In genomic region chr5:35895926-35896325, GRCm38 (mm10) we compare ENCODE assay signal across 12 mouse cellular contexts. TPM values are rescaled to one million over a fixed set of nuclear protein-coding genes. Genes with fewer than 3 reads are reported as not detected.
DNase-seq lines count a peak whose midpoint lies in the region; ATAC-seq and TF ChIP-seq lines count a peak whose summit lies in the region.
"Had no signal": no experiment of that assay in that cellular context is flagged by ENCODE, and none has a peak within 500 bp of the region (broad histone marks: within the 10 kb centered on the region; RNA-seq: fewer than 3 reads in every experiment).

No protein-coding gene starts in this region.

- no peak overlapping the region for H3K27ac ChIP-seq in heart, embryonic 14.5 days (replicated peaks in 1 of 2; ENCODE audit: control insufficient read depth in 1 of 2, insufficient read depth in 1 of 2, low read depth in 2 of 2, low read length in 2 of 2)
- no peak overlapping the region for H3K27ac ChIP-seq in neural tube, embryonic 11.5 days (ENCODE audit: low read depth, low read length)
- no peak overlapping the region for H3K27ac ChIP-seq in hindbrain, postnatal 0 days

- H3K36me3 ChIP-seq in heart, embryonic 14.5 days (ENCODE audit: control insufficient read depth, insufficient read depth, low read length), result no peaks in the 10 kb centered on the region
- H3K36me3 ChIP-seq in neural tube, embryonic 11.5 days (ENCODE audit: control insufficient read depth, insufficient read depth, low read length), result no peaks in the 10 kb centered on the region
- H3K36me3 ChIP-seq in hindbrain, postnatal 0 days (ENCODE audit: insufficient read depth, low read length), result no peaks in the 10 kb centered on the region

- TF ChIP-seq CTCF in hindbrain, postnatal 0 days (IDR thresholded peaks at IDR 0.05; ENCODE audit: low read depth), result no peak

- WGBS in heart, embryonic 14.5 days, result 87% methylated on average over 4 of the region's 4 CpGs
- 88% methylated on average over 4 of the region's 4 CpGs for WGBS in neural tube, embryonic 11.5 days
- WGBS in hindbrain, postnatal 0 days, result 79% methylated on average over 4 of the region's 4 CpGs

- H3K27me3 ChIP-seq in heart, embryonic 14.5 days (ENCODE audit: control insufficient read depth, insufficient read depth, low read length), result no peaks in the 10 kb centered on the region
- H3K27me3 ChIP-seq in neural tube, embryonic 11.5 days (ENCODE audit: control insufficient read depth, insufficient read depth, low read length), result no peaks in the 10 kb centered on the region
- no peaks in the 10 kb centered on the region for H3K27me3 ChIP-seq in hindbrain, postnatal 0 days (ENCODE audit: insufficient read depth, low read length)

- peaks cover 34 to 50% of the 10 kb centered on the region in 2 experiments for H3K4me1 ChIP-seq in heart, embryonic 14.5 days (ENCODE audit: control insufficient read depth in 2 of 2, insufficient read depth in 2 of 2, low read length in 2 of 2)
- H3K4me1 ChIP-seq in neural tube, embryonic 11.5 days (ENCODE audit: control insufficient read depth, insufficient read depth, low read length), result peaks cover 26% of the 10 kb centered on the region
- H3K4me1 ChIP-seq in hindbrain, postnatal 0 days (ENCODE audit: insufficient read depth, low read length), result peaks cover 42% of the 10 kb centered on the region

- ATAC-seq in heart, embryonic 14.5 days (ENCODE audit: insufficient number of reproducible peaks, insufficient read depth, low FRiP score, low read depth), result no peak
- no peak for ATAC-seq in neural tube, embryonic 11.5 days (ENCODE audit: insufficient read depth, low FRiP score, low TSS enrichment)
- ATAC-seq in hindbrain, postnatal 0 days, result no peak
- no peak for ATAC-seq in granulocyte monocyte progenitor cell, adult 5-6 weeks (replicated peaks; ENCODE audit: poor library complexity, severe bottlenecking)

- H3K4me2 ChIP-seq in heart, embryonic 14.5 days (ENCODE audit: low read length), result peak overlapping the region; percentile 88; the same call in 1 of the 2 replicates
- H3K4me2 ChIP-seq in neural tube, embryonic 11.5 days (ENCODE audit: low read depth), result peak overlapping the region; percentile 87; the same call in 1 of the 2 replicates
- H3K4me2 ChIP-seq in hindbrain, postnatal 0 days (ENCODE audit: low read depth, low read length), result peak overlapping the region; percentile 82

- H3K9me3 ChIP-seq in heart, embryonic 14.5 days (ENCODE audit: control insufficient read depth, low read length), result no peaks in the 10 kb centered on the region
- no peaks in the 10 kb centered on the region for H3K9me3 ChIP-seq in neural tube, embryonic 11.5 days (ENCODE audit: control insufficient read depth, low read length)
- H3K9me3 ChIP-seq in hindbrain, postnatal 0 days (ENCODE audit: low read length), result no peaks in the 10 kb centered on the region

- no peak overlapping the region for H3K9ac ChIP-seq in heart, embryonic 14.5 days (ENCODE audit: low read length)
- H3K9ac ChIP-seq in neural tube, embryonic 11.5 days (ENCODE audit: low read length), result no peak overlapping the region
- no peak overlapping the region for H3K9ac ChIP-seq in hindbrain, postnatal 0 days (replicated peaks; ENCODE audit: low read length)

- H3K4me3 ChIP-seq in heart, embryonic 14.5 days (ENCODE audit: control insufficient read depth in 1 of 2, insufficient read depth in 1 of 2, low read depth in 1 of 2, low read length in 2 of 2), result no peak overlapping the region
- no peak overlapping the region for H3K4me3 ChIP-seq in neural tube, embryonic 11.5 days (ENCODE audit: low read depth, low read length)
- no peak overlapping the region for H3K4me3 ChIP-seq in hindbrain, postnatal 0 days (ENCODE audit: low read length)

- DNase-seq in heart, adult 9 months (ENCODE audit: low spot score in 2 of 2), result no peak
- DNase-seq in neural tube, embryonic 11.5 days (ENCODE audit: low spot score), result no peak
- no peak for DNase-seq in neural tube, embryonic 10.5 days (ENCODE audit: extremely low spot score, low spot score)
- DNase-seq in hindbrain, postnatal 0 days (ENCODE audit: low spot score), result no peak
- no peak for DNase-seq in thymus, postnatal 0 days (ENCODE audit: low spot score)
- DNase-seq: cerebellum, adult 9-11 months; gastrocnemius, postnatal 25 days; lung, postnatal 10 days; right cerebral cortex, postnatal 4 days; thymus, postnatal 25 days had no signal

RNA-seq across cellular contexts. Expression of gene Afap1, which starts 2.8 kb away (rescaled TPM):
- polyA plus RNA-seq in heart, embryonic 14.5 days (2014; fragmentation: Nextera tagmentation; extraction: Ambion mirVana), result 24.8 and 27.3 TPM in 2 replicates
- 57.8 and 61.8 TPM in 2 replicates for polyA plus RNA-seq in neural tube, embryonic 11.5 days (2014; fragmentation: Nextera tagmentation; extraction: Ambion mirVana)
- total RNA-seq in hindbrain, postnatal 0 days (2014; rRNA removed), result 59.7 and 89.4 TPM in 2 replicates
- polyA plus RNA-seq in hindbrain, postnatal 0 days (2015; fragmentation: Nextera tagmentation; extraction: Ambion mirVana), result 38.2 and 43.6 TPM in 2 replicates
- 23.7 and 36.0 TPM in 2 replicates for total RNA-seq in granulocyte monocyte progenitor cell, adult 5-6 weeks (2014; fragmentation: Nextera tagmentation)
- 17.9 and 20.4 TPM in 2 replicates for total RNA-seq in granulocyte monocyte progenitor cell, adult 5-6 weeks (2017)
- 6.1 and 6.6 TPM in 2 replicates for polyA plus RNA-seq in thymus, postnatal 0 days (2015; fragmentation: Nextera tagmentation; extraction: Ambion mirVana)
